Mouse (Mus musculus): ENCODE measurements around the gene Lingo1.

The Lingo1 gene

GRCm38 (mm10) chr9:56678929-56679681, 117.2 kb downstream of the Lingo1 start:
- no peak for DNase-seq (ENCODE audit: low read depth, low spot score)

GRCm38 (mm10) chr9:56675696-56676095, 120.6 kb downstream of the Lingo1 start:
- no peak for DNase-seq (ENCODE audit: low read depth, low spot score)

GRCm38 (mm10) chr9:56669605-56670221, 126.6 kb downstream of the Lingo1 start:
- no peak for DNase-seq (ENCODE audit: low read depth, low spot score)

- DNase-seq (ENCODE audit: low read depth, low spot score) = no peak
Measured at GRCm38 (mm10) chr9:56664136-56664535, 132.1 kb downstream of the Lingo1 start.

GRCm38 (mm10) chr9:56662946-56663345, 133.3 kb downstream of the Lingo1 start:
- DNase-seq (ENCODE audit: low read depth, low spot score) = no peak

GRCm38 (mm10) chr9:56662405-56662804, 133.9 kb downstream of the Lingo1 start:
- no peak for DNase-seq (ENCODE audit: low read depth, low spot score)

- DNase-seq (ENCODE audit: low read depth, low spot score) = no peak
Measured at GRCm38 (mm10) chr9:56661217-56661840, 134.9 kb downstream of the Lingo1 start.

GRCm38 (mm10) chr9:56658580-56658979, 137.7 kb downstream of the Lingo1 start:
- no peak for DNase-seq (ENCODE audit: low read depth, low spot score)

- no peak for DNase-seq (ENCODE audit: low read depth, low spot score)
Measured at GRCm38 (mm10) chr9:56657996-56658398, 138.3 kb downstream of the Lingo1 start.

GRCm38 (mm10) chr9:56656766-56657542, 139.3 kb downstream of the Lingo1 start:
- no peak for DNase-seq (ENCODE audit: low read depth, low spot score)

GRCm38 (mm10) chr9:56655167-56655566, 141.1 kb downstream of the Lingo1 start:
- DNase-seq (ENCODE audit: low read depth, low spot score) = no peak

- DNase-seq (ENCODE audit: low read depth, low spot score) = no peak
Measured at GRCm38 (mm10) chr9:56652551-56652950, 143.7 kb downstream of the Lingo1 start.

GRCm38 (mm10) chr9:56651586-56651985, 144.7 kb downstream of the Lingo1 start:
- DNase-seq (ENCODE audit: low read depth, low spot score) = no peak

- DNase-seq (ENCODE audit: low read depth, low spot score) = no peak
Measured at GRCm38 (mm10) chr9:56646227-56647025, 149.8 kb downstream of the Lingo1 start.

- DNase-seq (ENCODE audit: low read depth, low spot score) = no peak
Measured at GRCm38 (mm10) chr9:56643474-56643873, 152.8 kb downstream of the Lingo1 start.

- DNase-seq (ENCODE audit: low read depth, low spot score) = no peak
Measured at GRCm38 (mm10) chr9:56638226-56638905, 157.9 kb downstream of the Lingo1 start.

GRCm38 (mm10) chr9:56637403-56637857, 158.8 kb downstream of the Lingo1 start:
- no peak for DNase-seq (ENCODE audit: low read depth, low spot score)

- DNase-seq (ENCODE audit: low read depth, low spot score) = no peak
Measured at GRCm38 (mm10) chr9:56636766-56637402, 159.4 kb downstream of the Lingo1 start.

- DNase-seq (ENCODE audit: low read depth, low spot score) = peak; percentile 81
Measured at GRCm38 (mm10) chr9:56636214-56636613, 160.1 kb downstream of the Lingo1 start.
